Mouse (Mus musculus) heart, embryonic 13.5 days (tissue): Measurements from ENCODE around the gene Ptrh1. TPM values are rescaled to one million over a fixed set of nuclear protein-coding genes. Genes with fewer than 3 reads are reported as not detected.

Source experiments
- ATAC-seq: fragments of 200-750 bp; cut with Nextera tagmentation; 2 replicates; pipeline ENCODE4 v1.8.0; 2017; ENCODE audit warnings: moderate TSS enrichment; ENCODE audit not compliant: insufficient number of reproducible peaks, low FRiP score, low TSS enrichment; ENCODE audit errors: extremely low read depth
- H3K27ac ChIP-seq: fragments of 300-500 bp; sonication (generic); replicated peaks from 2 replicates; pipeline ENCODE4 v1.5.1; 2015; ENCODE audit warnings: moderate library complexity, mild to moderate bottlenecking, inconsistent platforms
- H3K27me3 ChIP-seq: fragments of 300-500 bp; sonication (generic); replicated peaks from 2 replicates; pipeline ENCODE4 v1.6.1; 2015; ENCODE audit warnings: mild to moderate bottlenecking, inconsistent platforms
- H3K36me3 ChIP-seq: fragments of 300-500 bp; sonication (generic); 2 replicates; pipeline ENCODE4 v1.6.1; 2015; ENCODE audit warnings: mild to moderate bottlenecking, inconsistent platforms
- H3K4me1 ChIP-seq: fragments of 300-500 bp; sonication (generic); 2 replicates; pipeline ENCODE4 v1.6.1; 2015; ENCODE audit warnings: inconsistent platforms
- H3K4me2 ChIP-seq: fragments of 300-500 bp; sonication (generic); 2 replicates; pipeline ENCODE4 v1.6.1; 2015; ENCODE audit warnings: inconsistent platforms, mild to moderate bottlenecking, moderate library complexity
- H3K4me3 ChIP-seq: fragments of 300-500 bp; sonication (generic); 2 replicates; pipeline ENCODE4 v1.5.1; 2015; ENCODE audit warnings: moderate library complexity, mild to moderate bottlenecking, inconsistent platforms
- H3K9ac ChIP-seq: fragments of 300-500 bp; sonication (generic); 2 replicates; pipeline ENCODE4 v1.6.1; 2015; ENCODE audit warnings: inconsistent platforms, mild to moderate bottlenecking, moderate library complexity
- H3K9me3 ChIP-seq: fragments of 300-500 bp; sonication (generic); 2 replicates; pipeline ENCODE4 v1.6.1; 2016; ENCODE audit warnings: inconsistent platforms
- WGBS: fragments of 180-500 bp; shearing (Covaris S2); methylation state at CpG from one replicate; pipeline ENCODE4 v1.1.7; 2015; ENCODE audit warnings: mixed read lengths; 5-methylcytosine and 5-hydroxymethylcytosine counted together
- polyA plus RNA-seq: library from polyadenylated mRNA; unstranded; fragments of >200 nt; fragmentation: Nextera tagmentation; extraction: Ambion mirVana; gene quantifications from 2 replicates; pipeline ENCODE4 v1.2.1, GENCODE M21; 2015

Gene Ptrh1
- 3.9 and 4.4 TPM in 2 replicates for polyA plus RNA-seq

DNA sequence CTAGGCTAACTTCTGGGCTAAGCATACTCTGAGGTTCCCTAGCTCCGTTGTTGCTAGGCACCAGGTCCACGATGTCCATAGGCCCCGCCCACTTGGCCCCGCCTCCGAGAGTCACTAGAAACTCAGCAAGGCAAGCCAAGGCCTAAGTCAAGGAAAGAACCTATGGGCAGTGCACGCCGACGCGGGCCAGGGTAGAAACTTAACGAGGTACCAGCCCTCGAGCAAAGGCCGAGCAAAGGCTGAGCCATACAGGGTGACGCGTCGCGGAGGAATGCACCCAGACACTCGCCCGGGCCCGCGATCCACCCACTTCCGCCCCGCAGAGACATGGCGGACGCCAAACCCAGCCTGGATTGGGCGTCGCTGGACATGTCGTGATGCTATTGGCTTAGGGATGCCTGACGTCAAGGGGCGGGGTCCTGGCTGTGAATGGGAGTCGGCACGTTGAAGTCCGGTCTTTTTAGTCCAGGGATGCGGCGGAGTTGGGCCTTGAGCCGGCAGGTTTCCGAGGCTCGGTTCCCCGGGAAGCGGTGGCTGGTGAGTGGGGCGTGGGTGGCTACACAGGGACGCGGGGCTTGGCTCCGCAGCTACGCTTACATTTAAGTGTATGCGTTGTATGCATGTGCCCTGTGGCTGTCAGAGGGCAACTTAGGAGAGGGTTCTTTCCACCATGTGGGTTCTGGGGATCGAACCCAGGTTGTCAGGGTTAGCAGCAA, at the start of gene Ptrh1, which contains the start of gene Ttc16:
Ptrh1 (plus strand) TSS at position 428 of the 716 bp plus-strand sequence.
Ttc16 (minus strand) TSS at position 275 of the 716 bp plus-strand sequence.
- H3K27me3 ChIP-seq = peaks cover 18% of the 10 kb centered on the region
- H3K36me3 ChIP-seq = no peaks in the 10 kb centered on the region
- peaks cover 16% of the 10 kb centered on the region for H3K4me1 ChIP-seq
- peak within 1 kb of the TSS; percentile 76 for H3K9ac ChIP-seq
- H3K4me2 ChIP-seq = peak within 1 kb of the TSS; percentile 89
- peak; percentile 92 for ATAC-seq
- under 1% methylated on average over 46 of the region's 46 CpGs for WGBS
- H3K4me3 ChIP-seq = peak within 1 kb of the TSS; percentile 69
- no peaks in the 10 kb centered on the region for H3K9me3 ChIP-seq
- peak within 1 kb of the TSS; percentile 71 for H3K27ac ChIP-seq

DNA sequence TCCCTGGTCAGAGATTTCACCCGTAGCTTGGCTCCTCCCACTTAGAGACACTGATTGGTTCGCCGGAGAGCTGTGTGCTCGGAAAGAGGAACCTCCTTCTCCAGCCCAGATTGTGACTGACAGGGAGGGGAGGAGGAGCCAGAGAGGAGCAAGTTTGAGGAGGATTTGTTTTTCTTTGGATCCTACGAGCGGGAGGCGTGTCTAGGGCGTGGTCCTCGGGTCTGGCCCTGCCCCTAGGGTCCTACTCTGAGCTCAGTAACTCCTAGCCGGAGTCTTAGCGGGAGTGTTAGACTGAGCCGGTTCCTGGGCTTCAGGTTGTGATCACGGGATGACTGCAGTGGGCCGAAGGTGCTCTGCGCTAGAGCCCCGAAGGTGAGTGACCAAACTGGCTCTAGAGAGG, 48.2 kb upstream of the Ptrh1 start:
- Histone ChIP-seq H3K9me3 (no peaks in the 10 kb centered on the region), H3K4me1 (peaks cover 43% of the 10 kb centered on the region), H3K36me3 (peaks cover 13% of the 10 kb centered on the region; the same call in 1 of the 2 replicates), H3K27ac (peak overlapping the region; percentile 83), H3K9ac (peak overlapping the region; percentile 81), H3K27me3 (no peaks in the 10 kb centered on the region), H3K4me2 (peak overlapping the region; percentile 73), H3K4me3 (peak overlapping the region; percentile 60)
- peak; percentile 89 for ATAC-seq
- WGBS = under 1% methylated on average over 16 of the region's 16 CpGs

DNA sequence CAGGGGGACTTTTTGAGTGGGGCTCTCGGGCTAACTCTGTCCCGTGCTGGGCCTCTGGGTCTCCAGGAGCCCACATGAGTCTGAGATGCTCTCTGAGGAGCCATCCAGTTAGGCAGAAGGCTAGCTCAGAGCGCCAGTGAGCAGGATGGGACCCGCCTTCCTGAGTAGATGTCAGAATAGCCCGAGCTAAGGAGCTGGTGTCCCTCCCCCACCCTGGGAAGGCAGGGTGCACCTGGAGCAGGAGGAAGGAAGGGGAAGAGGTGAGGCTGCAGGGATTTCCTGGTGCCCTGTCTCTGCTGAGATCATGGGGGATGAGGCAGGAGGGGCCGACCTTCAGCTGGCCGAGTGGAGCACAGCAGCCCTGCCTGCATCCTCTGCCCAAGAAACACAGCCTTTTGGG, 47.1 kb upstream of the Ptrh1 start:
- Histone ChIP-seq H3K4me2 (peak overlapping the region; percentile 73), H3K4me3 (peak overlapping the region; percentile 60), H3K4me1 (peaks cover 51% of the 10 kb centered on the region), H3K9ac (peak overlapping the region; percentile 81), H3K27ac (peak overlapping the region; percentile 83), H3K9me3 (no peaks in the 10 kb centered on the region), H3K36me3 (peaks cover 13% of the 10 kb centered on the region; the same call in 1 of the 2 replicates), H3K27me3 (no peaks in the 10 kb centered on the region)
- no peak; the same call in 1 of the 2 replicates for ATAC-seq
- WGBS = 22% methylated on average over 7 of the region's 7 CpGs

DNA sequence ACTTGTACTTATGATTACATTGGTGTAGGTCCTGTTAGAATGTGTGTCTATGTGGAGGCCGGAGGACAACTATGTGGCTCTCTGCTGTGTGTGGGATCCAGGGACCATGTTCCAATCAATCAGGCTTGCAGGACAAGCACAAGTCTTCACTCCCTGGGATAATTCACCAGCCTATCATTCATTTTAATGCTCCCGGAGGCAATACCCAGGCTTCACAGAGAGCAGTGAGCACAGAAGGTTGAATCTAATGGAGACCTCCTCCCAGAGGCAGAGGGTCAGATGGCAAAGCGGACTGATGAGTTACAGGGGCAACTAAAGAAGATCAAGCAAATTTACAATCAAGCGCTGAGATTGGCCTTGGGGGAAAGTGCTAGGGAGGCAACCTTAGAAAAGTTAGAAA, 46.0 kb upstream of the Ptrh1 start:
- H3K9me3 ChIP-seq = no peaks in the 10 kb centered on the region
- H3K27ac ChIP-seq = peak overlapping the region; percentile 83
- H3K9ac ChIP-seq = peak overlapping the region; percentile 81
- peak overlapping the region; percentile 73 for H3K4me2 ChIP-seq
- peak overlapping the region; percentile 60 for H3K4me3 ChIP-seq
- H3K4me1 ChIP-seq = peaks cover 60% of the 10 kb centered on the region
- 67% methylated on average over 4 of the region's 4 CpGs for WGBS
- H3K36me3 ChIP-seq = peaks cover 13% of the 10 kb centered on the region; the same call in 1 of the 2 replicates
- H3K27me3 ChIP-seq = no peaks in the 10 kb centered on the region
- no peak for ATAC-seq

DNA sequence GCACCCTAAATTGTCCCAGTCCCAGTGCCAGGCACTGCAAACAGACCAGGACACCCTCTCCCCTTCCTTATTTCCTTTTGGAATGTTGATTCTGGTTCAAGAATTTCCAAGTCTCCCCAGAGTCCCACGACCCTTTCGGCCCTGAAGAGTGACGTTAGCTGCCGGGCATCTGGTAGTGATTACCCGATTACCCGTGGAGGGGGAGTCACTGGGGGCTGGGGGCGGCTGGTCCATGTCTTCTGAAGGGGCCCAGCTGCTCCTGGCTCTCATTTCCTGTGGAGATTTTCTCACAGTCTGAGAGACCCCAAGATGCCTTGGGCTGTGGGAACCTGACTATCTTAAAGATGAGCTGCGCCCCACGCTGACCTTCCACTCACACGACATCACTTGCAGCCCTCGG, 44.7 kb upstream of the Ptrh1 start:
- Histone ChIP-seq H3K4me2 (peak overlapping the region; percentile 73), H3K9me3 (no peaks in the 10 kb centered on the region), H3K27ac (peak overlapping the region; percentile 83), H3K4me1 (peaks cover 73% of the 10 kb centered on the region), H3K9ac (peak overlapping the region; percentile 69), H3K4me3 (peak overlapping the region; percentile 60), H3K36me3 (0 out of 2 replicates have a peak, but pooled peaks cover 3% of the 10 kb centered on the region), H3K27me3 (no peaks in the 10 kb centered on the region)
- WGBS = 16% methylated on average over 11 of the region's 11 CpGs
- no peak for ATAC-seq

DNA sequence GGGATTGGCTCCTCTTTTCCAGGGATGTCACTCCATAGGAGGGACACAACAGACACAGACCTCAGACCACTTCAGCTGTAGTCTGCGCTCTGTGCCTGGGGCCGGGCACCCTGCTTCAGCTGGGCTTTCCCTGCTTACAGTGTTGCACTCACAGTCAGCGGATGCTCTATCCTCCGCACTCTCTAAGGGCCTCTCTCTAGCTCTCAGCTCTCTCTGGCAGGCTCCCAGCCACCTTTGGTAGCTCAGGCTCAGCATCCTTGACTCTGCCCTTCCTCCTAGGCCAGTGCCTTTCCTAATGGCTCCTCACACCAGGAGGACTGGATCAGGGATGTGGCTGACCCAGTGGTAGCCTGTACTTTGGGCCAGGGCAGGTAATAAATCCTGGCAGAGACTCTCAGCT, 43.7 kb upstream of the Ptrh1 start:
- Histone ChIP-seq H3K27ac (peak overlapping the region; percentile 83), H3K9ac (0 out of 2 replicates have a peak overlapping the region, but pooled peaks have one; percentile 69), H3K4me1 (peaks cover 78% of the 10 kb centered on the region), H3K36me3 (0 out of 2 replicates have a peak, but pooled peaks cover 3% of the 10 kb centered on the region), H3K4me3 (no peak overlapping the region), H3K27me3 (no peaks in the 10 kb centered on the region; the same call in 1 of the 2 replicates), H3K4me2 (peak overlapping the region; percentile 73), H3K9me3 (no peaks in the 10 kb centered on the region)
- 58% methylated on average over 4 of the region's 4 CpGs for WGBS
- no peak for ATAC-seq

DNA sequence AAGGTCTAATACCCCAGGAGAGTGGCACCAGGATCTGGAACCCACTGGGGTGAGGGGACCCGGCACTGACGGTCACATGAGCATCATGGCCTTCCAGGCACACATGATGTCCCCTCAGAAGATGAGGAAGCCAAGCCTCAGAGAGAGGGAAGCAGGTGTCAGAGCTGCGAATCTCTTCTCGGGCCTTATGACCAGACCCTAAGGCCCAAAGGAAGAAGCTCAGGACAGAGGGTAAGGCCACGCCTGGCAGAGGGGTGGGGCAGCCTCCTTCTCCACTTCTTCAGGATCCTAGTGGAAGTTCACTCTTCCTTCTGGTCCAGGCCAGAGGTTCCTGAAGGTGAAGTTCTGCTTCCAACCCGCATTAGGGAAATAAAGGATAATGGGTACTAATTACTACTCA, 42.9 kb upstream of the Ptrh1 start:
- H3K27ac ChIP-seq = peak overlapping the region; percentile 83
- WGBS = 62% methylated on average over 6 of the region's 6 CpGs
- no peaks in the 10 kb centered on the region for H3K9me3 ChIP-seq
- H3K27me3 ChIP-seq = no peaks in the 10 kb centered on the region; the same call in 1 of the 2 replicates
- no peak for ATAC-seq
- H3K9ac ChIP-seq = no peak overlapping the region
- no peak overlapping the region for H3K4me2 ChIP-seq
- no peak overlapping the region for H3K4me3 ChIP-seq
- peaks cover 8% of the 10 kb centered on the region for H3K36me3 ChIP-seq
- H3K4me1 ChIP-seq = peaks cover 75% of the 10 kb centered on the region

DNA sequence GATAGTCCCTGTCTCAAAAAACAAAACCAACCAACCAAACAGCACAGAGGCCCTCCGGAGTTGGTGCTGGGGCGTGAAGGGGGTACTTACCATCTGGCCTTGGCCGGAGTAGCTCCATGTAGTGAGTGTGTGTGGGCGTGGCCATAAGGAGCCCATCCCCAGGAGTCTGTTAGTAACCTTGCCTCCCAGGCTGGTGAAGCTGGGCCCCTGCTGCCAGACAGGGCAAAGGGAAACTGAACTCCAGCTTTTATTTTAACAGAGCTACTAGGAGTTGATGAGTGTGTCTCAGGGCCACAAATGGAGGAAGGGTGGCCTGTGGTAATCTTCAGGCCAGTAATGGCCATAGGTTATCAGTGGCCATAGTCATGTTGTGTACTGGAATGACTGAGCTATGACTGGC, 41.1 kb upstream of the Ptrh1 start:
- H3K36me3 ChIP-seq = peaks cover 14% of the 10 kb centered on the region
- H3K4me2 ChIP-seq = peak overlapping the region; percentile 17; the same call in 1 of the 2 replicates
- H3K27ac ChIP-seq = peak overlapping the region; percentile 83
- H3K4me3 ChIP-seq = no peak overlapping the region
- H3K27me3 ChIP-seq = peaks cover 3% of the 10 kb centered on the region
- no peaks in the 10 kb centered on the region for H3K9me3 ChIP-seq
- WGBS = 40% methylated on average over 4 of the region's 4 CpGs
- ATAC-seq = no peak
- H3K4me1 ChIP-seq = peaks cover 69% of the 10 kb centered on the region
- H3K9ac ChIP-seq = no peak overlapping the region; the same call in 1 of the 2 replicates

DNA sequence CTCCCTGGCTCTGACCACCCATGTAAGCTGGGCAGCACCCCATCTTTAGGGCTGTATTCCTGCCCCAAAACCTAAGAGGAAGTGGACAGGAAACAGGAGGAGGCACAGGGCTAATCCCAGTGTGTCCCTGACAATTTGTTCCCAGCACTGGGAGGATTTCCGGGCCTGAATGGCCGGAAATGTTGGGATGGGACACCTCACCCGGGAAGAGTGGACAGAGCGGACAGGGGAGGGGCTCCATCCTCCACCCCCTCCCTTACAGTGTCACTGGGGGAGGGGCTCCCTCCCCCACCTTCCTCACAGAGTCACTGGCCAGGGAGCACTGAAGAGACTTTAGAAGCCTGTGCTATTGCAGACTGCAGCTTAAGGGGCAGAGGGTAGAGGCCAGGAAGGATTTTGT, 40.7 kb upstream of the Ptrh1 start:
- H3K27ac ChIP-seq = peak overlapping the region; percentile 83
- no peaks in the 10 kb centered on the region for H3K9me3 ChIP-seq
- WGBS = 50% methylated on average over 4 of the region's 4 CpGs
- peaks cover 14% of the 10 kb centered on the region for H3K36me3 ChIP-seq
- H3K4me1 ChIP-seq = peaks cover 64% of the 10 kb centered on the region
- peak overlapping the region; percentile 33 for H3K4me2 ChIP-seq
- H3K4me3 ChIP-seq = no peak overlapping the region
- H3K27me3 ChIP-seq = peaks cover 8% of the 10 kb centered on the region
- no peak overlapping the region for H3K9ac ChIP-seq
- no peak for ATAC-seq

DNA sequence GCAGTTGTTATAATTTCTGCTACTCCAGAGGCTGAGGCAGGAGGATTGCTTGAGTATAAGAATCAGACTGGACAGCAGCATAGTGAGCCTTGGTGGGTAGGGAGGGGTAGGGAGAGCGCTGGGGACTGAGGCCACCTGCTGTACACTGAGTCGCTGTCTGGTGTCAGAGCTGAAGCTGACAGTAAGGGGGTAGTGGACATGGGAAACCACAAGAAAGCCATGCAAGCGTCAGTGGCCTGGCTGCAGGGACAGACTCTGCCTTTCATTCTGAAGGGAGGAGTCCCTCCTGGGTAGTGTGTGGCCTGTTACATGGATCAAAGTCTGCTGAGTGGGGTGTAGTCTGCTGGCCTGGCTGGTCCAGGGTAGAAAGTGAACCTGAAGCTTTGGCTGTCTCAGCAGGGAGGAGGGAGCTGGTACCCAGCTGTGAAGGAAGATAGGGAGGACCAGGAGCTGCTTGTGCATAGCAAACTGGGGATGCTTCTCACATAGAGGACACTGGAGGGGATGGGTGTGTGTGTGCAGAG, 39.2 kb upstream of the Ptrh1 start:
- Histone ChIP-seq H3K4me2 (0 out of 2 replicates have a peak overlapping the region, but pooled peaks have one; percentile 10), H3K36me3 (peaks cover 14% of the 10 kb centered on the region), H3K4me1 (peaks cover 59% of the 10 kb centered on the region), H3K4me3 (no peak overlapping the region), H3K27me3 (peaks cover 22% of the 10 kb centered on the region), H3K9ac (peak overlapping the region; percentile 50; the same call in 1 of the 2 replicates), H3K27ac (peak overlapping the region; percentile 83), H3K9me3 (no peaks in the 10 kb centered on the region)
- ATAC-seq = no peak
- 48% methylated on average over 3 of the region's 3 CpGs for WGBS

DNA sequence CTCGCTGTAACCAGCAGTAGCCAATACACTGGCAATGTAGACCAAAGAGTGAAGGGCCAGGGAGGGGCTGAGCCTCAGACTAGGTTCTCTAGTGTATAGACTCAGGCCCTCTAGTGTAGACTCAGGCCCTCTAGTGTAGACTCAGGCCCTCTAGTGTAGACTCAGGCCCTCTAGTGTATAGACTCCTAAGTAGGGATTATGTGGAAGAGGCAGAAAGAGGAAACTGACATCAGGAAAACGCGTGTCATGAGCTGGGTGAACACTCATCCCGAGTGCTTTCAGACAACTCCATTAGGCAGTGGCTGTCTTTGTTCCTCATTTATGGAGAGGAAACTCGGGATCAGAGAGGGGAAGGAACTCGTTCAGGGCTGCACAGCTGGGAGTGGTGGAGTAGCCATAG, 38.6 kb upstream of the Ptrh1 start:
- Histone ChIP-seq H3K27ac (0 out of 2 replicates have a peak overlapping the region, but pooled peaks have one; percentile 83), H3K4me3 (no peak overlapping the region), H3K9ac (no peak overlapping the region), H3K4me2 (no peak overlapping the region), H3K36me3 (peaks cover 14% of the 10 kb centered on the region), H3K9me3 (no peaks in the 10 kb centered on the region), H3K4me1 (peaks cover 59% of the 10 kb centered on the region), H3K27me3 (peaks cover 29% of the 10 kb centered on the region)
- no peak for ATAC-seq
- WGBS = 49% methylated on average over 6 of the region's 6 CpGs
